Mouse (Mus musculus): ENCODE results near the gene Add1.

Gene Add1

GRCm38 (mm10) chr5:34573268-34574221, at the start of gene Add1:
TSS of gene Add1 (plus strand) at chr5:34573664.
- peak; percentile 95 to 98 for DNase-seq (ENCODE audit: low spot score in 2 of 2)

- DNase-seq (ENCODE audit: low spot score in 2 of 2) = no peak
Measured at GRCm38 (mm10) chr5:34523958-34524485, 49.4 kb upstream of the Add1 start.

- no peak for DNase-seq (ENCODE audit: low spot score in 2 of 2)
Measured at GRCm38 (mm10) chr5:34524511-34524910, 49.0 kb upstream of the Add1 start.

- DNase-seq (ENCODE audit: low spot score in 2 of 2) = peak in 1 of 2 experiments; percentile 83
Measured at GRCm38 (mm10) chr5:34525663-34526476, 47.6 kb upstream of the Add1 start, which contains the start of gene Sh3bp2. TSS of gene Sh3bp2 (plus strand) at chr5:34525838.

GRCm38 (mm10) chr5:34526477-34526775, 47.0 kb upstream of the Add1 start:
- DNase-seq (ENCODE audit: low spot score in 2 of 2) = no peak

GRCm38 (mm10) chr5:34527352-34527751, 46.1 kb upstream of the Add1 start:
- DNase-seq (ENCODE audit: low spot score in 2 of 2) = no peak

- DNase-seq (ENCODE audit: low spot score in 2 of 2) = no peak
Measured at GRCm38 (mm10) chr5:34528724-34529123, 44.7 kb upstream of the Add1 start.

- no peak for DNase-seq (ENCODE audit: low spot score in 2 of 2)
Measured at GRCm38 (mm10) chr5:34530116-34530515, 43.3 kb upstream of the Add1 start.

GRCm38 (mm10) chr5:34530687-34531086, 42.8 kb upstream of the Add1 start:
- no peak for DNase-seq (ENCODE audit: low spot score in 2 of 2)

- DNase-seq (ENCODE audit: low spot score in 2 of 2) = no peak
Measured at GRCm38 (mm10) chr5:34533066-34533465, 40.4 kb upstream of the Add1 start.

GRCm38 (mm10) chr5:34533820-34534219, 39.6 kb upstream of the Add1 start:
- DNase-seq (ENCODE audit: low spot score in 2 of 2) = peak; percentile 58 to 59

GRCm38 (mm10) chr5:34534776-34535581, 38.5 kb upstream of the Add1 start:
- no peak for DNase-seq (ENCODE audit: low spot score in 2 of 2)

GRCm38 (mm10) chr5:34535831-34536230, 37.6 kb upstream of the Add1 start:
- DNase-seq (ENCODE audit: low spot score in 2 of 2) = no peak

- no peak for DNase-seq (ENCODE audit: low spot score in 2 of 2)
Measured at GRCm38 (mm10) chr5:34538079-34538478, 35.4 kb upstream of the Add1 start.

GRCm38 (mm10) chr5:34538527-34538926, 34.9 kb upstream of the Add1 start:
- no peak for DNase-seq (ENCODE audit: low spot score in 2 of 2)

- no peak for DNase-seq (ENCODE audit: low spot score in 2 of 2)
Measured at GRCm38 (mm10) chr5:34539121-34539520, 34.3 kb upstream of the Add1 start.

GRCm38 (mm10) chr5:34542166-34542565, 31.3 kb upstream of the Add1 start:
- DNase-seq (ENCODE audit: low spot score in 2 of 2) = no peak

GRCm38 (mm10) chr5:34543114-34543513, 30.4 kb upstream of the Add1 start:
- no peak for DNase-seq (ENCODE audit: low spot score in 2 of 2)

GRCm38 (mm10) chr5:34547410-34547809, 26.1 kb upstream of the Add1 start:
- no peak for DNase-seq (ENCODE audit: low spot score in 2 of 2)

GRCm38 (mm10) chr5:34549135-34549482, 24.4 kb upstream of the Add1 start:
- DNase-seq (ENCODE audit: low spot score in 2 of 2) = no peak

GRCm38 (mm10) chr5:34549483-34550221, 23.8 kb upstream of the Add1 start:
- no peak for DNase-seq (ENCODE audit: low spot score in 2 of 2)
